Mouse (Mus musculus): ENCODE results near the gene Rbm17.

DNA sequence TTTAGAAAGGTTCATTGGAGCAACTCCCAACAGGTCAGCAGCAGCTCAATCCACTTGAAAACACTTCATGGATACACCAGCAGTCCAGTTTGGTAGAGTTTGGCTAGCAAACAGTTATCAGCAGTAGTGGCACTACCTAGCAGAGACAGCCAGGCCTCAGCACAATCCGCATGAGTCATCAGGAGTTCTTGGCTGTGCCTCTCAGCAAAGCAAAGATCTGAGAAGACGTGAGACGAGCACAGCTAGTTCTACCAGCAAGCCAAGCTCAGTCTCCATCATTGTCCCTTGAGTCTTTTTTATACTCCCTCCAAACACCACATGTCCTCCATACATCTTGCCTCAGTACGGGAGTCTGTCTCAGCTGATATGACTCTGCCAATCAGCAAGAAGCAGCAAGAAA lies 24.6 kb downstream of the Rbm17 start:
- TF ChIP-seq POLR2A (IDR thresholded peaks at IDR 0.05; ENCODE audit: control insufficient read depth, low read depth, low read length), result no peak
- no peak for TF ChIP-seq CTCF (IDR thresholded peaks at IDR 0.05; ENCODE audit: control insufficient read depth, insufficient read depth, insufficient replicate concordance, low read depth, low read length)

Measured in testis, adult 2 months (tissue).